Mouse (Mus musculus): Measurements from ENCODE around the gene Tgm2. TPM values are rescaled to one million over a fixed set of nuclear protein-coding genes. Genes with fewer than 3 reads are reported as not detected.
A peak's percentile ranks its signal among the peaks of the same experiment; 100 is the strongest.

The Tgm2 gene
- total and polyA plus RNA-seq, 3 experiments: 18.7 to 37.0 (median 23.5) TPM

DNA sequence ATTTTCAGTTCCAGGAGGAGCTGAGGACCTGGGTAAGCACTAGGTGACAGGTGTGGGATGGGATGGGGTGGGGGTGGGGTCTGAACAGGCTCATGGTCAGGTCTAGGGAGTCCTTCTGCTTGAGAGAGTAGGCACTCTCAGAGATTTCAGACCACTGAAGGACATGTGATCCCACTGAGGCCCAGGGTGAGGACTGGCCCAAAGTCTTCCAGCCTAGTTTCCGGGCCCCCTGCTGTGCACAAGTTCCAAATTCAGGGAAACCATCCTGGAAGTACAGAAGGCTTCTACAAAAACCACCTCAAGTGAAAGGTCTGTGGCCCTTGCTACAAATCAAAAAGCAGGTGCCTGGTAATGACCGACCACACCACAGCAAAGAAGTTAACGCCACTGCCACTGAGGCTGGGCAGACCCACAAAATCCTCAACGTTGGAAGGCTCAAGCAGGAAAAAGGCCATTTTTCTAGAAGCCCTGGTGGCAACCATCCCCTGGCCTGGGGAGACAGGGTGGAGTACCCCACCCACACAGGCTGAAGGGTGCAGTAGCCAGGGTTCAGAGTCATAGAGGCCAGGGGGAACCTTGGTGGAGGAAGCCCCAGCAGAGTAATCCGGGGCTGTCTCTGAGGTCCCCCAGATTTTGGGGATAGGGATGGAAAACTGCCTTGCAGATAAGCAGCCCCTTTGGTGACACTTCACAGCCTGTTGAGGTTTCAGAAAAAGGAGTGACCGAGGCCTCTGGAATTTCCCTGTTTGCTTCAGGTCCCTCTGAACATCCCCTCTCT lies 1.3 kb downstream of the Tgm2 start:
- Histone ChIP-seq H3K4me3 (ENCODE audit: low read depth, low read length) (peak overlapping the region; percentile 78), H3K36me3 (replicated peaks) (peaks cover 31% of the 10 kb centered on the region), H3K4me1 (ENCODE audit: insufficient read depth, low read depth, low read length) (peaks cover 76% of the 10 kb centered on the region), H3K27me3 (ENCODE audit: insufficient read depth, low read length) (peaks cover 2% of the 10 kb centered on the region; the same call in 1 of the 2 replicates), H3K9me3 (replicated peaks) (no peaks in the 10 kb centered on the region)
- no peak for ATAC-seq (ENCODE audit: extremely low read depth, insufficient number of reproducible peaks, low FRiP score, poor library complexity, severe bottlenecking)
- no peak for DNase-seq (ENCODE audit: low spot score)
- no peak for TF ChIP-seq CTCF (IDR thresholded peaks at IDR 0.05; ENCODE audit: low read depth, low read length)
- TF ChIP-seq GATA2 (IDR thresholded peaks at IDR 0.05; ENCODE audit: borderline replicate concordance, low read depth, low read length): no peak
- no peak for TF ChIP-seq TAL1 (conservative IDR thresholded peaks at IDR 0.05; ENCODE audit: low read depth, low read length)
- TF ChIP-seq POLR2AphosphoS5 (IDR thresholded peaks at IDR 0.05; ENCODE audit: insufficient replicate concordance, low read depth, low read length): no peak
- no peak for TF ChIP-seq GATA1 (IDR thresholded peaks at IDR 0.05; ENCODE audit: borderline replicate concordance, low read length)

DNA sequence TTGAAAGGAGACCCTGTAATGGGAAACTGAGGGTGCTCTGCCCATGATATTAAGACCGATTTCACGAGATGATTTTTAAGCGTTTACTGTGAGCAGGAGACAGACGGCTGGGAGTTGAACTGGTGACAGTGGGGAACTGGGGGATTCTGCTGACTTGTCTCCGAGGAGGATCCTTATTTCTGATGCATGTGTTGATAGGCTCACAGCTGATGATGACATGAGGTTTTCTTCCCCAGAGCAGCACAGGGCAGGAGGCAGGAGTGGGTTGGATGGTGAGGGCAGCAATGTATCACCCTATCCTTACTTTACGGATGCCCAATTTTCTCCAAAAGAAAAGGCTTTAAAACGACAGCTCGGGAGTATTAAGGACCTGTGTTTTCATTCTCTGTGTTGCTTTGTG lies 2.0 kb downstream of the Tgm2 start:
- ATAC-seq (ENCODE audit: extremely low read depth, insufficient number of reproducible peaks, low FRiP score, poor library complexity, severe bottlenecking) (no peak), DNase-seq (ENCODE audit: low spot score) (no peak)
- Histone ChIP-seq H3K4me1 (ENCODE audit: insufficient read depth, low read depth, low read length) (peaks cover 83% of the 10 kb centered on the region), H3K9me3 (replicated peaks) (no peaks in the 10 kb centered on the region), H3K4me3 (ENCODE audit: low read depth, low read length) (peak overlapping the region; percentile 78; the same call in 1 of the 2 replicates), H3K27me3 (ENCODE audit: insufficient read depth, low read length) (no peaks in the 10 kb centered on the region), H3K36me3 (replicated peaks) (peaks cover 38% of the 10 kb centered on the region)
- TF ChIP-seq TAL1 (conservative IDR thresholded peaks at IDR 0.05; ENCODE audit: low read depth, low read length) (no peak), CTCF (IDR thresholded peaks at IDR 0.05; ENCODE audit: low read depth, low read length) (no peak), POLR2AphosphoS5 (IDR thresholded peaks at IDR 0.05; ENCODE audit: insufficient replicate concordance, low read depth, low read length) (no peak), GATA2 (IDR thresholded peaks at IDR 0.05; ENCODE audit: borderline replicate concordance, low read depth, low read length) (no peak), GATA1 (IDR thresholded peaks at IDR 0.05; ENCODE audit: borderline replicate concordance, low read length) (no peak)

DNA sequence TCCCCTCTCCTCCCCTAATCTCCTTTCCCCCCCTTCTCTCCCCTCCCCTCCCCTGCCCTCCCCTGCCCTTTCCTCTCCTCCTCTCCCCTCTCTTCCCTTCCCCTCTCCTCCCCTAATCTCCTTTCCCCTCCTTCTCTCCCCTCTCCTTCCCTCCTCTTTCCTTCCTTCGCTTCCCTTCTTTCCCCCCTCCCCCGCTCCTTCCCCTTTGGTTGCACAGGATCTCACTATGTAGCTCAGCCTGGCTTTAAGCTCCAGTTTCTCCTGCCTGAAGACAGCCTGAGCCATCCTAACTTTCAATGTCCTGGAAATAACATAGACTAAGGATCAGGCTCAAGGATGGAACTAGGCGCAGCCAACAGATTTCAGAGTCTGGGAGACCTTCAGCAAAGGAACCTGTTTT lies 2.4 kb downstream of the Tgm2 start:
- no peak for TF ChIP-seq GATA1 (IDR thresholded peaks at IDR 0.05; ENCODE audit: borderline replicate concordance, low read length)
- Histone ChIP-seq H3K9me3 (replicated peaks) (no peaks in the 10 kb centered on the region), H3K4me1 (ENCODE audit: insufficient read depth, low read depth, low read length) (peaks cover 87% of the 10 kb centered on the region), H3K27me3 (ENCODE audit: insufficient read depth, low read length) (no peaks in the 10 kb centered on the region), H3K4me3 (ENCODE audit: low read depth, low read length) (peak overlapping the region; percentile 18; the same call in 1 of the 2 replicates), H3K36me3 (replicated peaks) (peaks cover 42% of the 10 kb centered on the region)
- DNase-seq (ENCODE audit: low spot score): no peak
- no peak for ATAC-seq (ENCODE audit: extremely low read depth, insufficient number of reproducible peaks, low FRiP score, poor library complexity, severe bottlenecking)

DNA sequence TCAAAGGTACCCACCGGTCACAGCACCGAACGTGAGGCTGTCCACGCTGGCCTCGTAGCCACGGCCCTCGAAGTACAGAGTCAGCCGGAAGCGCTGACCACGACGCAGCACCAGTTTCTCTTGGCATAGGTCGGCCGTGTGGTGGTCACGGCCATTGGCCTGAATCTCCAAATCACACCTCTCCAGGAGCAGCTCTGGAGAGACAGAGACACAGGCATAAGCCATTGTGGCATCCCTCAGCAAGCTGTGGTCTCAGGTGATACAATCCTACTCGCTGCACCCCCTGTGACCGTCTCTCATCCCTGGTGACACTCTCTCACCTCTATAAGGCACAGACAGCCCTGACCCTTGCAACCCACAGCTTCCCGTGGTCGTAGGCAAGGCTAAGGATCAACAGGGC lies 3.3 kb downstream of the Tgm2 start:
- DNase-seq (ENCODE audit: low spot score) (no peak), ATAC-seq (ENCODE audit: extremely low read depth, insufficient number of reproducible peaks, low FRiP score, poor library complexity, severe bottlenecking) (no peak)
- H3K36me3 ChIP-seq (replicated peaks): peaks cover 50% of the 10 kb centered on the region
- H3K4me3 ChIP-seq (ENCODE audit: low read depth, low read length): peak overlapping the region; percentile 66; the same call in 1 of the 2 replicates
- H3K9me3 ChIP-seq (replicated peaks): no peaks in the 10 kb centered on the region
- peaks cover 86% of the 10 kb centered on the region for H3K4me1 ChIP-seq (ENCODE audit: insufficient read depth, low read depth, low read length)
- H3K27me3 ChIP-seq (ENCODE audit: insufficient read depth, low read length): no peaks in the 10 kb centered on the region
- TF ChIP-seq TAL1 (conservative IDR thresholded peaks at IDR 0.05; ENCODE audit: low read depth, low read length) (no peak), GATA2 (IDR thresholded peaks at IDR 0.05; ENCODE audit: borderline replicate concordance, low read depth, low read length) (no peak), POLR2AphosphoS5 (IDR thresholded peaks at IDR 0.05; ENCODE audit: insufficient replicate concordance, low read depth, low read length) (no peak), GATA1 (IDR thresholded peaks at IDR 0.05; ENCODE audit: borderline replicate concordance, low read length) (no peak)

DNA sequence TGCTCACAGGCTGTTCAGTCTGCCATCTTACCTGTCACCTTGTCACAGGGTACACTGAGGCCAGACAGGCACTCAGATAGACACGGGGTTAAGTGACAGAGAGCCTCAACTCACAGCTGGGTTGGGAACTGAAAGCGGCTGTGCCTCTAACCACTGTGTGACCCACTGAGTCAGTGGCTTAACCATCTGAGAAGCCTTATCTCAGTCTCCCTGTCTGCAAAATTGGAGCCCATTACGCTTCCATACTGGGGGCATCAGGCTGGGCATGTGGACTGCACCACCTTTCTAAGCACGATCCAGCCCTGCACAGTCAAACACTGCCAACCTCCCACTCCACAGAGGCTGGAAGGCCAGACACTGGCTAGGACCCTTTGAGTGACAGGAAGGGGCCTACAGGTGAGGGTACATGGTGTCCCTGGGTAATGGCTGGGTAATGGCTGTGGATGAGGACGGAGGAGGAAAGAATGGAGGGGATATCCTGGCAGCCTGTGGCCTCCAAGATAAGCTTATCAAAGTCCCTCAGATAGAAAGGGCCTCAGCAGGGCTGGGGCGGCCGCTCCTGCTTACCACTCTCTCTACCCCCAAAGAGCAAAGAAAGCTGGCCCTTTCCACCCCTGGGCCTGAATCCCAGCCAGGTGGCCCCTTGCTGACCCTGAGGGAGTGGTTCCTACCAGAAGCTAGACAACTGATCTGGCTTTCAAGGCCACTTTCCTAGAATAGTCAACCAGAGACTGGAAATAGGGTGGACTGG lies 4.4 kb downstream of the Tgm2 start:
- Histone ChIP-seq H3K9me3 (replicated peaks) (no peaks in the 10 kb centered on the region), H3K4me1 (ENCODE audit: insufficient read depth, low read depth, low read length) (peaks cover 81% of the 10 kb centered on the region), H3K4me3 (ENCODE audit: low read depth, low read length) (peak overlapping the region; percentile 66; the same call in 1 of the 2 replicates), H3K36me3 (replicated peaks) (peaks cover 60% of the 10 kb centered on the region), H3K27me3 (ENCODE audit: insufficient read depth, low read length) (no peaks in the 10 kb centered on the region)
- ATAC-seq (ENCODE audit: extremely low read depth, insufficient number of reproducible peaks, low FRiP score, poor library complexity, severe bottlenecking) (peak; percentile 85), DNase-seq (ENCODE audit: low spot score) (peak; percentile 84)
- peak; percentile 97 for TF ChIP-seq TAL1 (conservative IDR thresholded peaks at IDR 0.05; ENCODE audit: low read depth, low read length)
- TF ChIP-seq GATA2 (IDR thresholded peaks at IDR 0.05; ENCODE audit: borderline replicate concordance, low read depth, low read length): no peak

DNA sequence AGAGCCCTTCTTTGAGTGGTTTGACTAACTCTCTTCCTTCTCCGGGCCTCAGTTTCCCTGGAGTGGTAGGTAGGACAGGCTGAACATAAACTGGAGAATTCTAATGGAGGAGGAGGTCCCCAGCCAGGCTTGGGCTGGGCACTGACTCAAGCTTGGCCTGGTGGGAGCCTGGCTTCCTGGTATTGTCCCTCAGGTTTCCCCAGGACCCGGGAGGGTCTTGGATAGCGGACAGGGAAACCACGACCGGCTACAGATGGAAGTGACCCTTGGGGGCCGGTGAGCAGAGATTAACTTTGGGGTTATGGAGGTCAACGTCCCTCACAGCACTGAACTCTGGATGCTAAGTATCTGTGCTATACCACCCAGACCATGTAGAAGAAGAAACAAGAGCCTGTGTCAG lies 5.0 kb downstream of the Tgm2 start:
- H3K9me3 ChIP-seq (replicated peaks): no peaks in the 10 kb centered on the region
- H3K4me1 ChIP-seq (ENCODE audit: insufficient read depth, low read depth, low read length): peaks cover 82% of the 10 kb centered on the region
- no peak for TF ChIP-seq POLR2AphosphoS5 (IDR thresholded peaks at IDR 0.05; ENCODE audit: insufficient replicate concordance, low read depth, low read length)
- no peak for TF ChIP-seq GATA1 (IDR thresholded peaks at IDR 0.05; ENCODE audit: borderline replicate concordance, low read length)
- no peak for TF ChIP-seq GATA2 (IDR thresholded peaks at IDR 0.05; ENCODE audit: borderline replicate concordance, low read depth, low read length)
- no peak for TF ChIP-seq TAL1 (conservative IDR thresholded peaks at IDR 0.05; ENCODE audit: low read depth, low read length)
- TF ChIP-seq CTCF (IDR thresholded peaks at IDR 0.05; ENCODE audit: low read depth, low read length): no peak
- H3K4me3 ChIP-seq (ENCODE audit: low read depth, low read length): peak overlapping the region; percentile 66; the same call in 1 of the 2 replicates
- H3K27me3 ChIP-seq (ENCODE audit: insufficient read depth, low read length): no peaks in the 10 kb centered on the region
- H3K36me3 ChIP-seq (replicated peaks): peaks cover 65% of the 10 kb centered on the region
- DNase-seq (ENCODE audit: low spot score) (no peak), ATAC-seq (ENCODE audit: extremely low read depth, insufficient number of reproducible peaks, low FRiP score, poor library complexity, severe bottlenecking) (no peak)

All from G1E (cell line).